In the genomic region with DNA sequence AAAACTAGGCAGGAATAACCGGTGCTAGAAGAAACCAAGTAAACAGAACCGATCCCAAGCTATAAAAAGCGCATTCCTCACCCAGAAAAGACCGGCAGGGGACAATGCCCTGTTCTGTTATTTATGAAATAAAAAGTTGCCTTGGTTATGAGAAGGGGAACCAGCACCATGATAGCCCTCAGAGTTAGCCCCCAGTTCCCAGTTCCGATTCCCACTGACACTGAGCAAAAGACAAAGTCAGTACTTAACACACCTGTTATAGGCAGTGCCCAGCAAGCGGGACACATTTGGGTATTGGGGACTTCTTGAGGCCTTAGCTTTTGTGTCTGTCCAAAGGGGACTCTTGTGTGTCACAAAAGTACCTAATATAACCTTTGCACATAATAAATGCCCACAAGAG, we compare ENCODE assay signal across 8 mouse cellular contexts. TPM values are rescaled to one million over a fixed set of nuclear protein-coding genes. Genes with fewer than 3 reads are reported as not detected.
DNase-seq lines count a peak whose midpoint lies in the region; ATAC-seq and TF ChIP-seq lines count a peak whose summit lies in the region.

No protein-coding gene starts in this region.

- no peak for TF ChIP-seq POLR2A in lung, adult 2 months (IDR thresholded peaks at IDR 0.05; ENCODE audit: borderline replicate concordance, extremely low read depth, low read depth, low read length)

- H3K4me2 ChIP-seq in intestine, embryonic 16.5 days (ENCODE audit: low read depth, low read length) = peak overlapping the region; percentile 79
- peak overlapping the region; percentile 81 for H3K4me2 ChIP-seq in neural tube, embryonic 14.5 days (ENCODE audit: low read depth, low read length)

- H3K4me3 ChIP-seq in lung, adult 2 months (replicated peaks; ENCODE audit: extremely low read depth, low read depth, low read length) = peak overlapping the region; percentile 81
- peak overlapping the region; percentile 88 for H3K4me3 ChIP-seq in forebrain, embryonic 10.5 days
- H3K4me3 ChIP-seq in intestine, embryonic 16.5 days (ENCODE audit: low read length) = peak overlapping the region; percentile 92
- H3K4me3 ChIP-seq in neural tube, embryonic 14.5 days (ENCODE audit: low read depth, low read length) = peak overlapping the region; percentile 99

- TF ChIP-seq CTCF in lung, adult 2 months (IDR thresholded peaks at IDR 0.05; ENCODE audit: insufficient read depth, low read length) = no peak

- ATAC-seq in intestine, embryonic 16.5 days = no peak
- no peak for ATAC-seq in neural tube, embryonic 14.5 days (ENCODE audit: low read depth)

- 21% methylated on average over 6 of the region's 6 CpGs for WGBS in lung, adult 2 months
- WGBS in forebrain, embryonic 10.5 days = 33% methylated on average over 6 of the region's 6 CpGs
- WGBS in intestine, embryonic 16.5 days = 19% methylated on average over 6 of the region's 6 CpGs
- 11% methylated on average over 6 of the region's 6 CpGs for WGBS in neural tube, embryonic 14.5 days

- intact Hi-C loops in left cerebral cortex, postnatal 25 days (cut with DNase I) = loop anchor here (2.0 kb wide), 1 partner anchor 53 kb away; no protein-coding TSS in a partner anchor

- peak overlapping the region; percentile 99 for H3K27ac ChIP-seq in forebrain, embryonic 10.5 days
- peak overlapping the region; percentile 99 for H3K27ac ChIP-seq in intestine, embryonic 16.5 days (ENCODE audit: low read length)
- H3K27ac ChIP-seq in neural tube, embryonic 14.5 days (ENCODE audit: low read depth, low read length) = peak overlapping the region; percentile 98

- H3K9me3 ChIP-seq in forebrain, embryonic 10.5 days = no peaks in the 10 kb centered on the region
- H3K9me3 ChIP-seq in intestine, embryonic 16.5 days (ENCODE audit: control insufficient read depth, low read length) = no peaks in the 10 kb centered on the region
- no peaks in the 10 kb centered on the region for H3K9me3 ChIP-seq in neural tube, embryonic 14.5 days (ENCODE audit: control insufficient read depth, low read length)

- no peaks in the 10 kb centered on the region for H3K36me3 ChIP-seq in forebrain, embryonic 10.5 days (replicated peaks)
- no peaks in the 10 kb centered on the region for H3K36me3 ChIP-seq in intestine, embryonic 16.5 days (ENCODE audit: control insufficient read depth, insufficient read depth, low read length)
- no peaks in the 10 kb centered on the region for H3K36me3 ChIP-seq in neural tube, embryonic 14.5 days (ENCODE audit: control insufficient read depth, insufficient read depth, low read length)

- peak overlapping the region; percentile 98 for H3K9ac ChIP-seq in intestine, embryonic 16.5 days (ENCODE audit: low read depth, low read length)
- peak overlapping the region; percentile 94; the same call in 1 of the 2 replicates for H3K9ac ChIP-seq in neural tube, embryonic 14.5 days (replicated peaks; ENCODE audit: low read depth, low read length)

- no peaks in the 10 kb centered on the region for H3K27me3 ChIP-seq in forebrain, embryonic 10.5 days (ENCODE audit: poor library complexity, severe bottlenecking)
- H3K27me3 ChIP-seq in intestine, embryonic 16.5 days (replicated peaks; ENCODE audit: control insufficient read depth, insufficient read depth, low read length) = no peaks in the 10 kb centered on the region
- no peaks in the 10 kb centered on the region for H3K27me3 ChIP-seq in neural tube, embryonic 14.5 days (ENCODE audit: control insufficient read depth, insufficient read depth, low read length)

- H3K4me1 ChIP-seq in lung, adult 2 months (ENCODE audit: control insufficient read depth, insufficient read depth, low read length) = no peaks in the 10 kb centered on the region; the same call in 1 of the 2 replicates
- peaks cover 28% of the 10 kb centered on the region for H3K4me1 ChIP-seq in forebrain, embryonic 10.5 days
- peaks cover 13% of the 10 kb centered on the region for H3K4me1 ChIP-seq in intestine, embryonic 16.5 days (ENCODE audit: control insufficient read depth, insufficient read depth, low read length)
- no peaks in the 10 kb centered on the region; the same call in 1 of the 2 replicates for H3K4me1 ChIP-seq in neural tube, embryonic 14.5 days (ENCODE audit: control insufficient read depth, insufficient read depth, low read length)

- no peak for DNase-seq in lung, adult 2 months
- no peak for DNase-seq in lung, adult 18-20 months
- DNase-seq in forebrain, embryonic 10.5 days (ENCODE audit: extremely low spot score, low spot score) = no peak
- DNase-seq in ovary, postnatal 36 days (ENCODE audit: low spot score) = no peak
- DNase-seq in left cerebral cortex, postnatal 25 days (ENCODE audit: low spot score in 2 of 2) = no peak
- DNase-seq in urinary bladder, adult 18-20 months (ENCODE audit: low spot score in 2 of 2) = no peak

RNA-seq across cellular contexts. Expression of a gene that starts 0.4 kb away (rescaled TPM):
- polyA plus RNA-seq in lung, adult 2 months (2012; rRNA removed) = 1.4 and 2.6 TPM in 2 replicates
- 7.3 TPM in 2 replicates for polyA plus RNA-seq in forebrain, embryonic 10.5 days (2016; fragmentation: Nextera tagmentation; extraction: Ambion mirVana)
- 6.7 and 7.9 TPM in 2 replicates for polyA plus RNA-seq in intestine, embryonic 16.5 days (2015; fragmentation: Nextera tagmentation; extraction: Ambion mirVana)
- 12.8 and 14.1 TPM in 2 replicates for polyA plus RNA-seq in neural tube, embryonic 14.5 days (2014; fragmentation: Nextera tagmentation; extraction: Ambion mirVana)
- total RNA-seq in left cerebral cortex, postnatal 25 days (2021) = 10 to 100 TPM; 21.5 to 24.0 TPM

RNA-seq across cellular contexts. Expression of a gene that starts 42.5 kb away (rescaled TPM):
- polyA plus RNA-seq in lung, adult 2 months (2012; rRNA removed) = 0.06 and 0.34 TPM in 2 replicates
- polyA plus RNA-seq in forebrain, embryonic 10.5 days (2016; fragmentation: Nextera tagmentation; extraction: Ambion mirVana) = 92.3 and 92.7 TPM in 2 replicates
- 40.8 and 48.4 TPM in 2 replicates for polyA plus RNA-seq in intestine, embryonic 16.5 days (2015; fragmentation: Nextera tagmentation; extraction: Ambion mirVana)
- 4.1 and 8.4 TPM in 2 replicates for polyA plus RNA-seq in neural tube, embryonic 14.5 days (2014; fragmentation: Nextera tagmentation; extraction: Ambion mirVana)
- 1 to 10 TPM in 1 of 2 experiments, under 1 TPM in 1; 0.85 to 1.6 TPM for total RNA-seq in left cerebral cortex, postnatal 25 days (2021)
